Mouse (Mus musculus) bone marrow macrophage, adult 2 months (primary cell): ENCODE measurements at regions not wholly inside any gene's neighbourhood (a gene's known extent, or its start where the extent isn't known, plus 50 kb on each side); places are given as distances from the start of the nearest gene placed in this dataset.

Source experiments
- H3K27ac ChIP-seq: 2 replicates; pipeline ENCODE4 v1.5.1; 2012; ENCODE audit warnings: low read depth, low read length; ENCODE audit not compliant: insufficient read depth
- H3K4me1 ChIP-seq: 2 replicates; pipeline ENCODE4 v1.6.1; 2012; ENCODE audit warnings: low read length; ENCODE audit not compliant: control insufficient read depth, insufficient read depth
- H3K4me3 ChIP-seq: 2 replicates; pipeline ENCODE4 v1.5.1; 2012; ENCODE audit warnings: mild to moderate bottlenecking, low read length, moderate library complexity; ENCODE audit not compliant: insufficient read depth
- CTCF ChIP-seq: IDR thresholded peaks from 2 replicates; pipeline ENCODE4 v1.5.1; 2012; ENCODE audit warnings: low read depth, mild to moderate bottlenecking, low read length, moderate library complexity
- POLR2A ChIP-seq: IDR thresholded peaks from 2 replicates; pipeline ENCODE4 v1.6.1; 2012; ENCODE audit warnings: mild to moderate bottlenecking, low read depth, low read length, borderline replicate concordance

GRCm38 (mm10) chr1:143391851-143392250, 248.6 kb upstream of the B3galt2 start:
- Histone ChIP-seq H3K27ac (no peak overlapping the region), H3K4me1 (no peaks in the 10 kb centered on the region)
- TF ChIP-seq POLR2A (no peak), CTCF (no peak)

More at GRCm38 (mm10) chr1:143391851-143392250, 248.6 kb upstream of the B3galt2 start:
- H3K4me3 ChIP-seq: no peak overlapping the region
